Mouse (Mus musculus): ENCODE results near the gene Olfr140.

Gene Olfr140

DNA sequence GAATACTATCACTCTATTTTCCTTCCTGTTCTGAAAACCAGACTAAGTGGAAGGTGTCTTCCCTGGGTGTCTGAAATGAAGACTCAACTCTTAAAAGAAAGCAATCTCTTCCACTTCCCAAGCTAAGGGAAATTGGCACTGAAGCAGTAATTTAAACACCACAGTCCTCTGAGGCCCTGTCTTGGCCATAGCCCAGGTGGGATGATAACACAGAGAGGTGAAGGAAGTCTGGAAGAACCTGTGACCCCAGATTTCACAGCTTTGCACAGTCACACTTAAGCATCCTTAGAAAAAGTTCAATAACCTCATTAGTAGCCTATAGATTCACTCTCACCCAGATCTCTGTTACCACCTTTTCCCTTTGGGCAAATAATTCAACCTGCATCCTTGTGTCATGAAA is at the start of gene Olfr140:
Olfr140 (minus strand) TSS at position 101 of the 400 bp plus-strand sequence.
- in situ Hi-C loops (cut with MboI, MseI), result no loop called here

DNA sequence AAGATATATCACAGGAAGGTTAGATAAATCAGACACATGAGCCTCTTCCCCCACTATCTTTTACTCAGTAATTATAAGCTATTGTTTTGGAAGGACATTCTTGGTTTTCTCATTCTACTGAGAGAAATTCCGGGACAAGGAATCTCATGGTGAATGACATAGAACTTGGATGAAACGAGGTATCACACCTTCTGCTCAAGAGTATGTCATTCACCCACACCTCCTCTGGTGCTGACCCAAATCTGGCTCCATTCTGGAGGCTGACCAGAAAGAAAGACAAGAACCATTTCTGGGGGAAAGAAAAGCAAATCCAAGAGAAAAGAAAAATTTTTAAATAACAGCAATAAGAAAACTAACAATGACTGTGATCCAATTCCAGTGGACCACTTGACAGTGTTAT is 6.7 kb upstream of the Olfr140 start:
- in situ Hi-C loops (cut with MboI, MseI), result no loop called here

GRCm38 (mm10) chr2:90035037-90035436 is 28.4 kb downstream of the Olfr140 start, which contains the start of gene Olfr1265:
TSS of gene Olfr1265 (plus strand) at chr2:90035337.
- in situ Hi-C loops (cut with MboI, MseI), result no loop called here

GRCm38 (mm10) chr2:90025477-90025876 is 37.9 kb downstream of the Olfr140 start, which contains the start of gene Olfr1264:
TSS of gene Olfr1264 (minus strand) at chr2:90025577.
- in situ Hi-C loops (cut with MboI, MseI), result no loop called here

DNA sequence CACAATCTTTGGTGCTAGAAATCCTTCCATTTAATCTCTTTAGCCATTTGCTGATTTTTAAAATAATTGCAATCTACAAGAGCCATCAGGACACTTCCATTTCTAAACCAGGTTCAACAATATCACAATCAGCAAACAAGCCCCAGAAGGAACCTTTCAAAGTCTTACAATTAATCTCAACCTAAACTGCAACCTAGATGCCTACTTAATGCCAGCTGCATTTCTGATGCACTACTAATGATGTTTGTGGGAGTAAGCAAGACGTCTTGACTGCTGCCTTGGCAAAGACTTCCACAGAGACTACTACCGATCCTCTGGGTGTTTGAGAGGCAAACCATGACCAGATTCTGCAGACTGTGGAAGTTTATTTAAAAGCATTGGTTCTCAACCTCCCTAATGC is 51.6 kb downstream of the Olfr140 start, which contains the start of gene Olfr1263:
Olfr1263 (plus strand) TSS at position 301 of the 400 bp plus-strand sequence.
- in situ Hi-C loops (cut with MboI, MseI), result no loop called here

DNA sequence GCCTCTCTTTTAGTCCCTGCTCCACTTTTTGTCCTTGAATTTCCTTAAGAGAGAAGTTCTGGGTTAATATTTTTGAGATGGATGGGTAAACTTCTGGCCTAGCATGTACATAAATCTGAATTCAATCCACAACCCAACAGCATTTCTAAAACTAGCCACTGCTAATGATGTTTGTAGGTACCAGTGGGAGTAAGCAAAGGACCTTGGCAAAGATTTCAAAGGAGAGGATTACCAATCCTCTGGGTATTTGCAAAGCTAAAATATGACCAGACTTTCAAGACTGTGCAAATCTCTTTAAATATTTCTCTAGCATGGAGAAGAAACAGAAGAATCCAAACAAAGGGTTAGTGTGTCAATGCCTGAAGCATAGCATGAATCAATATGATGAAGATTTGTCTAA is 63.5 kb downstream of the Olfr140 start, which contains the start of gene Olfr1262:
Olfr1262 (plus strand) TSS at position 301 of the 400 bp plus-strand sequence.
- in situ Hi-C loops (cut with MboI, MseI), result no loop called here

All from T-helper 1 cell (primary cell).